Mouse (Mus musculus): Measurements from ENCODE around the gene Tmtc3.
"Not testable (repeated sequence)": the region's sequence is repeated elsewhere in the genome, so short reads cannot be mapped to it uniquely, and the experiment has no call there.

Tmtc3 gene

GRCm38 (mm10) chr10:100487097-100487978 lies at the start of gene Tmtc3, which contains the start of gene Cep290:
Gene Tmtc3, minus strand, starts transcription at chr10:100487350.
Gene Cep290, plus strand, starts transcription at chr10:100487558.
- DNase-seq (ENCODE audit: low read depth, low spot score), result peak; percentile 93

GRCm38 (mm10) chr10:100524499-100525390 lies 37.6 kb upstream of the Tmtc3 start:
- no peak for DNase-seq (ENCODE audit: low read depth, low spot score)

GRCm38 (mm10) chr10:100522330-100522729 lies 35.2 kb upstream of the Tmtc3 start:
- no peak for DNase-seq (ENCODE audit: low read depth, low spot score)

GRCm38 (mm10) chr10:100521617-100522016 lies 34.5 kb upstream of the Tmtc3 start:
- DNase-seq (ENCODE audit: low read depth, low spot score), result no peak

- no peak for DNase-seq (ENCODE audit: low read depth, low spot score)
These were observed 21.0 kb upstream of the Tmtc3 start for GRCm38 (mm10) chr10:100508170-100508569.

- no peak for DNase-seq (ENCODE audit: low read depth, low spot score)
These were observed 11.2 kb upstream of the Tmtc3 start for GRCm38 (mm10) chr10:100498309-100498708.

- no peak for DNase-seq (ENCODE audit: low read depth, low spot score)
These were observed 4.8 kb upstream of the Tmtc3 start for GRCm38 (mm10) chr10:100491916-100492315.

- peak; percentile 1 for DNase-seq (ENCODE audit: low read depth, low spot score)
These were observed 451 bp downstream of the Tmtc3 start for GRCm38 (mm10) chr10:100486701-100487096.

GRCm38 (mm10) chr10:100479538-100479937 lies 7.6 kb downstream of the Tmtc3 start:
- DNase-seq (ENCODE audit: low read depth, low spot score), result no peak

GRCm38 (mm10) chr10:100475040-100475439 lies 12.1 kb downstream of the Tmtc3 start:
- no peak for DNase-seq (ENCODE audit: low read depth, low spot score)

- DNase-seq (ENCODE audit: low read depth, low spot score), result no peak
These were observed 26.6 kb downstream of the Tmtc3 start for GRCm38 (mm10) chr10:100460515-100460914.

- DNase-seq (ENCODE audit: low read depth, low spot score), result no peak
These were observed 37.8 kb downstream of the Tmtc3 start for GRCm38 (mm10) chr10:100449394-100449793.

- DNase-seq (ENCODE audit: low read depth, low spot score), result no peak
These were observed 59.6 kb downstream of the Tmtc3 start for GRCm38 (mm10) chr10:100427592-100427991.

GRCm38 (mm10) chr10:100415566-100415965 lies 71.6 kb downstream of the Tmtc3 start:
- DNase-seq (ENCODE audit: low read depth, low spot score), result no peak

GRCm38 (mm10) chr10:100402301-100402700 lies 84.8 kb downstream of the Tmtc3 start:
- not testable (repeated sequence) for DNase-seq (ENCODE audit: low read depth, low spot score)
